Mouse (Mus musculus) heart, postnatal 25 days (tissue): Measurements from ENCODE around the gene Trnp1. TPM values are rescaled to one million over a fixed set of nuclear protein-coding genes. Genes with fewer than 3 reads are reported as not detected.
A peak's percentile ranks its signal among the peaks of the same experiment; 100 is the strongest.

Source experiments
- DNase-seq: peaks from one replicate; pipeline ENCODE4 v3.0.0; 2022; ENCODE audit warnings: low spot score
- intact Hi-C: fragments of 180-260 bp; cut with DNase I; formaldehyde crosslinking; loops from one replicate; pipeline ENCODE4 v1.15.1; 2025
- total RNA-seq, 2 experiments: library from RNA; stranded (reverse); gene quantifications; 2 replicates each; pipeline ENCODE4 v1.2.3; 2021

Gene Trnp1
- total RNA-seq, 2 experiments from 2014 or later: 2.2 to 4.3 TPM

GRCm38 (mm10) chr4:133495711-133496110 lies 2.6 kb downstream of the Trnp1 start:
- intact Hi-C loops: loop anchor here (2.0 kb wide), 2 partner anchors 17 to 71 kb away; no protein-coding TSS in a partner anchor

GRCm38 (mm10) chr4:133494867-133495266 lies 3.5 kb downstream of the Trnp1 start:
- DNase-seq: no peak
- intact Hi-C loops: loop anchor here (2.0 kb wide), 2 partner anchors 16 to 70 kb away; no protein-coding TSS in a partner anchor

More at GRCm38 (mm10) chr4:133495711-133496110, 2.6 kb downstream of the Trnp1 start:
- DNase-seq: no peak

- intact Hi-C loops: loop anchor here (2.0 kb wide), 2 partner anchors 16 to 70 kb away; no protein-coding TSS in a partner anchor
- peak; percentile 76 for DNase-seq
These were observed 3.9 kb downstream of the Trnp1 start for GRCm38 (mm10) chr4:133494432-133494831.

GRCm38 (mm10) chr4:133493895-133494294 lies 4.5 kb downstream of the Trnp1 start:
- intact Hi-C loops: loop anchor here (2.0 kb wide), 2 partner anchors 15 to 69 kb away; no protein-coding TSS in a partner anchor
- no peak for DNase-seq

- intact Hi-C loops: no loop called here
- DNase-seq: peak; percentile 52
These were observed 6.5 kb downstream of the Trnp1 start for GRCm38 (mm10) chr4:133491800-133492199.

- intact Hi-C loops: no loop called here
- DNase-seq: no peak
These were observed 8.7 kb downstream of the Trnp1 start for GRCm38 (mm10) chr4:133489489-133490245.

GRCm38 (mm10) chr4:133488619-133489392 lies 9.5 kb downstream of the Trnp1 start:
- DNase-seq: no peak

GRCm38 (mm10) chr4:133486673-133487357 lies 11.5 kb downstream of the Trnp1 start:
- intact Hi-C loops: no loop called here
- DNase-seq: no peak

More at GRCm38 (mm10) chr4:133488619-133489392, 9.5 kb downstream of the Trnp1 start:
- intact Hi-C loops: no loop called here

GRCm38 (mm10) chr4:133485691-133486425 lies 12.5 kb downstream of the Trnp1 start:
- DNase-seq: no peak
- intact Hi-C loops: no loop called here

- DNase-seq: no peak
- intact Hi-C loops: no loop called here
These were observed 13.9 kb downstream of the Trnp1 start for GRCm38 (mm10) chr4:133484266-133485025.

- intact Hi-C loops: no loop called here
- DNase-seq: no peak
These were observed 15.9 kb downstream of the Trnp1 start for GRCm38 (mm10) chr4:133482479-133482878.

- intact Hi-C loops: no loop called here
- no peak for DNase-seq
These were observed 16.9 kb downstream of the Trnp1 start for GRCm38 (mm10) chr4:133481488-133481887.

GRCm38 (mm10) chr4:133480754-133481153 lies 17.6 kb downstream of the Trnp1 start:
- intact Hi-C loops: no loop called here

GRCm38 (mm10) chr4:133480185-133480537 lies 18.2 kb downstream of the Trnp1 start:
- intact Hi-C loops: no loop called here
- DNase-seq: no peak

More at GRCm38 (mm10) chr4:133480754-133481153, 17.6 kb downstream of the Trnp1 start:
- no peak for DNase-seq

- intact Hi-C loops: loop anchor here (2.0 kb wide), 2 partner anchors 15 to 33 kb away; no protein-coding TSS in a partner anchor
- peak; percentile 97 for DNase-seq
These were observed 18.7 kb downstream of the Trnp1 start, which contains the start of gene Tent5b for GRCm38 (mm10) chr4:133479458-133480184. Gene Tent5b, plus strand, starts transcription at chr4:133480132.

- DNase-seq: no peak
- intact Hi-C loops: no loop called here
These were observed 24.5 kb downstream of the Trnp1 start for GRCm38 (mm10) chr4:133473833-133474232.

- intact Hi-C loops: no loop called here
- DNase-seq: no peak
These were observed 27.1 kb downstream of the Trnp1 start for GRCm38 (mm10) chr4:133471135-133471821.
